Mouse (Mus musculus) cerebellum, postnatal 4 days (tissue): ENCODE results near the gene Prkch.

Experiments used
- DNase-seq, 2 experiments: peaks; one replicate each; pipeline ENCODE4 v3.0.0; 2022; ENCODE audit warnings: low spot score in 2 of 2, mixed read lengths in 1 of 2

The Prkch gene

DNA sequence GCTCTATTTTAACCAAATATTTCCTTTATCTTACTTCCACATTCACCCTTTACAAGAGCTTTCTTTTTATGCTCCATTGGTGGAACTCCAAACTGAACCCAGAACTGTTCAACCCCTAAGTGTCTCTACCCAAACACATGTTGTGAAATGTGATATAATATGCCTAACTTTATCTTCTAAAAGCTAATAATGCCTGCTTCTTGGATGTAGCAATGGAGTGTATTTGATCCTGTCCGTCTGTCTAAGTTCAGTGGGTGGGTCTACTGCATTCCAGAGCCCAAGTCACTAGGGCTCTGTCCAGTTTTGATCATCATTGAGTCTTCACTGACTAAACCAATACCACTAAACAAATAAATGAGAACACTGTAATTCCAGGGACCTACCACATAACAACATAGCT, 240.2 kb downstream of the Prkch start:
- DNase-seq: no peak
